Mouse (Mus musculus): Measurements from ENCODE around the gene Snx29.

Snx29 gene

DNA sequence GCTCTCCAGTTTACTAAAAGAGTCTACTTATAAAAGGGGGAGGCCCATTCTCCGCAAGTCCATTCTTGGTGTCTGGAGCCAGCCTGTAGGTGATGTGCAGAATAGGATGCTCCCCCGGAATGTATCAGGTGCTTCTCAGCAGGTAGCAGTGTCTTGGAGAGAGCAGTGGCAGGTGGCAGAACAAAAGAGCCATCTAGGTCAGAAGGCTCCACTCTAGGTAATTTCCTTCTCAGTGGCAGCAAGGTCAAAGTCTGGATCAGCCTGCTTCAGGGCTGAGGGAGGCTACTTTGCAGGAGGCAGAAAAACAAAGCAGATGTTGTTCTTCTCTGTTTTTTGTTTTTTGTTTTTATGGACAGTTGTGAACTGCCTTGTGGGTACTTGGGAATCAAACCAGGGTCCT lies 37.9 kb downstream of the Snx29 start:
- peak; percentile 45 for DNase-seq

DNA sequence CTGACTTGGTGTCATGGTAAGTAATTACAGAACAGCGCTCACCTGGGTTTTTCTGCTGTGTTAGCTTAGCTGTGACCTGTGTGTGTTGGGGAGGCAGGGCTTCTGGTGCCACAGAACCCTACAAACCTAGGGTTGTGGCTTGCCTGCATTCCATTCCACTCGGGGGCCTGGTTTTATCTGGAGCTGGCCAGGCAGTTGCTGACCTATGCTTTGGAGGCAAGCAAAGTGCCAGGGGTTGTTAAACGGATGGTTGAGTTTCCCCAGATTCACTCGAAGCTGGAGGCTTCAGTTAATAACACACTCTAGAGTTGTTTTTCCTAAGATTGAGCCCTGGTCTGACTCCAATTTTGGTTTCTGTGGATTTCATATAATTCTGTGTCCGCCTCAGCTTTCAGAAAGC lies 42.9 kb downstream of the Snx29 start:
- DNase-seq, result peak; percentile 96

DNA sequence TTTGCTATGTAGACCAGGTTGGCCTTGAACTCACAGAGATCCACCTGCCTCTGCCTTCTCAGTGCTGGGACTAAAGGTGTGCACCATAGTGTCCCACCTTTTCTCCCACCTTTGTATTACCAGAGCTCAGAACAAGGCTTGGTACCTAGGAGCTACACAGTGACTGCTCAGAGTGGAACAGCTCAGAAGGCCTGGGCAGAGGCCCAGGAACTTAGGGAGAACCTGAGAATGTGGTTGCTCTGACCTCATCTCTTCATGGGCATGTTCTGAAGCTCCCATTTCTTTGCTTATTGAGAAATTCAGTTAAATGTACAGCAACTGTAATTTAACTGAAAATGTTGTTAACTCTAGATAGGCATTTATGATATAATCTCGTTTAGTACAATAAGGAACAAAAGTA lies 44.1 kb downstream of the Snx29 start:
- DNase-seq, result no peak

DNA sequence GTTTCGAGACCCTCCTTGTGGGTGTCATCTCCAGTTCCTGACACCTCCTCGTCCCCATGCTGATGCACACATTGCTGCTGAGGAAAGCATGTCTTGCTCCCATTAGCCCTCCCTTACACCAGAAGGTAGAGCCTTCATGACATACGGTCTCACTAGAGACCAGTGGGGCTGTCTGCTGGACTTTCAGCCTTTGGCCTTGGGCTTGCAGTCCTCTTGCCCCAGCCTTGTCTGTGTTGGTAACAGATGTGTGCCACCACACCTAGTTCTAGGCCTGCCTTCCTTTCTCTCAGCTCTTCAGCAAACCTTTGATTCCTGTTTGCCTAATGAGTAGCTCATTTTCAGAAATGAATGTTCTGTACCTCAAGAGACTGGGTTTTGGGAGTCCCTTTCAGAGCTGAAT lies 45.7 kb downstream of the Snx29 start:
- peak; percentile 69 for DNase-seq

DNA sequence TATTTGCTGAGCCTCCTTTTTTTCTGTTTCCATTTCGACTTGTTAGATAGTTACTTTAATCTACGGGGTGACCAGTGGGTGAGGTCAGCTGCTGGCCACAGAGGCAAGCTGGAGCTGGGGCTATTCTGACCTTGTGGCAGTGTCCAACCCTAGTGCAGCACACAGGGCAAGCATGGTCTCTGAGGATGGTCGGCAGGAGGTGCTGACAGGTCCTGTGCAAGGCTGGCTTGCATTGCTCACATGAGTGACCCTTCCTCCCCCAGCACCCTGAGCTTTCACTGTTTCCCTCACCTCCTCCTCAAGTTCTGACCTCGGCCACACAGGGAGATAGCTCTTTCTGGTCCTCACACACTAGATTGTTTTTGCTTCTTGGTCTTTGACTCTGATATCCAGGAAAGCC lies 46.5 kb downstream of the Snx29 start:
- DNase-seq, result no peak

DNA sequence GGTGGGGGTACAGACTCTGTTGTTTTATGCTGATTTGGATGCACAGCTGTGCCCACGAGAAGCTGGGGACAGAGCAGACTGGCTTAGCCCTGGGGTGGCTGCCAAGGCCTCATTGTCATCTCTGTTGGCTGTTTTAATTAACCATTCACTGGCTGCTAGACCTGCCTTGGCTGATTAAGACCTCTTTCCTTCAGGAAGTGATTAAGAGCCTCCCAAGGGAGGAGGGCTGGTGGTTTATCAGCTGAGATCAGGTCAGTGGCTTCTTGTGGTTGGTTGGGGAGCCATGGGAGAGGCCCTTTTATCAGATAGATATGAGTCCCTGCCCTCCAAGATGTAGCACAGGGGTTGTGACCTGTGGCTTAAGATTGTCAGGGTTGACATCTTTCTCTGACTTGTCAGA lies 46.9 kb downstream of the Snx29 start:
- peak; percentile 66 for DNase-seq

DNA sequence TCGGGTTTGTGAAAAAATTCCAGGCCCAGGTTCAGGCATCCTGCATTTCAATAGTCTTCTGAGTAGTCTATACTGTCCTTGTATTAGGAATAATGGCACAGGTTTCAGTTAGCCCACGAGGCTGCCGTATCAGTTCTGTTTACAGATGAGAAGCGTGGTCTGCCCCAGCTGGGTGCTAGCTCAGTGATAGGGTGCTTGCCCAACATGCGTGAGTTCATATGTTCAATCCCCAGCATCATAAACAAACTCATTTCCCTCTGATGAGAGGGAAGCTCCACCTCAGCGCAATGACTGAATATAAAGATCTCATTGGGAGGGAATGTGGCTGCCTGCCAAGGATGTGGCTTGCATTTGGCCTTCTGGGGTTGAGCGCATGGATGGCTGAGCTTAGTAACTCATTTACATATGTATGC lies 47.4 kb downstream of the Snx29 start:
- peak; percentile 51 for DNase-seq

DNA sequence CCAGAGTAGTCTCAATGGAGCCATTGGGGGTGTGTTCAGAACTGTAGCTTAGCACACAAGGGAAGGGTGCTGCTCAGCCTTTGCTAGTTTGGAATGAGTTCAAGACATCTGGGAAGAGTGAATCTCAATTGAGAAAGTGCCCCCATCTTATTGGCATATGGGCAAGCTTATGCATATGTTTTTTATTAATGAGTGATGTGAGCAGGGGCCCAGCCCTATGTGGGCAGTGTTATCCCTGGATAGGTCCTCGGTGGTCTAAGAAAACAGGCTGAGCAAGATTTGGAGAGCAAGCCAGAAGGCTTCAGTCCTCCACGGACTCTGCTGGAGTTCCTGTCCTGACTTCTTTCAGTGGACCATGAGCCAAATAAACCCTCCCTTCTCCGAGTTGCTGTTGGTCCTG lies 56.6 kb downstream of the Snx29 start:
- no peak for DNase-seq

DNA sequence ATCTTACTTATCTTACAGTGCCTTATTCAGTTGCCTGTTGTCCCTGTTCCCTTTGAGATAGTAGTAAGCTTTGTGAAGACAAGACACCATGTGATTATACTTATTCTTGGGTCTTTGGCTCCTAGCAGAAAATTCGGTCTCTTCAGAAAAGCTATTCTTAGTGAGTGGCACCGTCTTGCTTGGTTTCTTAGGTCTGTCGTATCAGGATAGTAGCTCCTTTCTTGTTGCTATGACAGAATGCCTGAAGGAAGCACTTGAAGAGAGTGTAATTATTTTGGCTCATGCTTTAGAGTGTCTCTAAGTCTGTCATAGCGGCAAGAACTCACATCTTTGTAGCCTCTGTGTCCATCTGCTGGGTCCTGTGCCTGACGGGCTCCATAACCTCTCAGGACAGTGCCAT lies 57.3 kb downstream of the Snx29 start:
- DNase-seq, result no peak

DNA sequence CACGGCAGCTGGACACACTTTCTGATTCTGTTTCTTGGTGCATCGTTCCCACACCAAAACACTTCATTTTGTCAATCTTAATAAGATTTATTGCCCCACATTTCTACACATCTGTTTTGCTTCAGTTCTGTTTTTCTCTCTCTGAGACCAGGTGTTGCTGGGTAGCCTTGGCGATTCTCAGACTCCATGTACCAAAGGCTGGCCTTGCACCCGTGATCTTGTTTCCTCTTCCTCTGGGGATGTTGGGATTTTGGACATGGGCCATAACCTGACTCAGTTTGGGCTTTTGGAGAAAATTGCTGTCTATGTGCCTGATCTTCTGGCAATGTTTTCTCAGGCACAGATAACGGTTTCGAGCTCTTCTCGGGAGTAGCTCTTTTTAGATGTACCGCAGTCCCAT lies 58.2 kb downstream of the Snx29 start:
- DNase-seq, result no peak

DNA sequence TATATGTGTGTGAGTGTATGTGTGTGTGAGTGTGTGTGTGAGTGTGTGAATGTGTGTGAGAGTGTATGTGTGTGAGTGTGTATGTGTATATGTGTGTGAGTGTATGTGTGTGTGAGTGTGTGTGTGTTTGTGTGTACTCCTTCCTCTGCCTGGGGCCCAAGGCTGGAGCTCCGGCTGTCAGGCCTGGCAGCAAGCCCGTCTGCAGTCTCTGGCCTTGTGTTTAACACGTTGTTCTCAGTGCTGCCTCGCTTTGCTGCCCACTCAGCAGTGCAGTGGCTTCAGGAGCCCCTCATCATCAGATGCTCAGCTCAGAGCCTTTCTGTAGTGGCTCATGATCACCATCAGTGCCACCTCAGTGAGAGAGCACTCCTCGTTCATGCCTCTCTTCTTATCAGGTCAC lies 61.7 kb downstream of the Snx29 start:
- DNase-seq, result no peak

DNA sequence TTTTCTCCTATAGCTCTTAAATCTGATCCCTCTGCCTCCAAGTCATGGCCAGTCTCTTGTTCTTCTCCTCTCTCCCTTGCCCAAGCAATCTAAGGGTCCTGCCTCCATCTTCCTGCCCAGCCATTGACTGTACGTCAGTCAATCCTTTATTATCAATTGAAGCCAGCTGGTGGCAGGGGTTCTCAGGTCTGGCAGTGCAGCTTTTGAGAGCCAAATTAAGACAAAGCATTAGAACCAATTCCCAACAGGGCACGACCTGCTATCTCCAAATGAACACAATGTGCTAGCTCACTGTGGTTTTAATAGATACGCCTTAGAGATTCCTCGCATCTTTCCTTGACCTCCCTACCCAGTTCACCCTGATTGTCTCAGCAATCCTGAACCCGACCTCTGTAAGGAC lies 62.4 kb downstream of the Snx29 start:
- no peak for DNase-seq

DNA sequence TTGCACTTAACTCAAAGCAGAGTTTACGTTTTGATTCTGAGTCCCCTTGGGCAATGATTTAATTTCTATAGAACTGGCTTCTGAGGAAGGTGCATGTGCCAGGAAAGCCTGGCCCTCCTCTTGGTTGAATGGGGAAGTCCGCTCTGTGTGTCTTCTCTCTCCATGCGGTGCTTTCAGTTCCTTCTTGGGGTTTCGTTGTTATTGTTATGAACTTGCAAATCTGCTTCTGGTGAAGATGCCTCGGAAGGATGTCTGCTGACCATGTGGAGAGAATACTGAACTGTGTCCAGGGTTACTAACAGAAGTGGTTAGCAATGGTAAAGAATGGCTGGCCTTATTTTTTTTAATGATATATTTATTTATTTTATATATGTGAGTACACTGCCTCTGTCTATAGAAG lies 63.1 kb downstream of the Snx29 start:
- no peak for DNase-seq

DNA sequence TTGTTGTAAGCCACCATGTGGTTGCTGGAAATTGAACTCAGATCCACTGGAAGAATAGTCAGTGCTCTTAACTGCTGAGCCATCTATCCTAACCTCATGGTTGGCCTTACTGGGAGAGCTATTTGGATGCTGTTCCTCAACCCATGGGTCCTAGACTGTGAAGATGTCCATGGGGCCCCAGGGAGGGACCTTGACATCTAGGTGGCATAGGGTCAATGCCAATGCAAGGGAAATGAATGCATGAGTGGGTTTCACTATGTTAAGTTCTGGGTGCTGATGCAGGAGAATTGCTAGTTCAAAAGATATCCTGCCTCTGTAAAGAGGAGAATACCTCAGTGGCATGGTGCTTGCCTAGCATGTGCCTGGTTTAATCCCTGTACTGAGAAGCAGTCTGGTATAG lies 63.5 kb downstream of the Snx29 start:
- no peak for DNase-seq

DNA sequence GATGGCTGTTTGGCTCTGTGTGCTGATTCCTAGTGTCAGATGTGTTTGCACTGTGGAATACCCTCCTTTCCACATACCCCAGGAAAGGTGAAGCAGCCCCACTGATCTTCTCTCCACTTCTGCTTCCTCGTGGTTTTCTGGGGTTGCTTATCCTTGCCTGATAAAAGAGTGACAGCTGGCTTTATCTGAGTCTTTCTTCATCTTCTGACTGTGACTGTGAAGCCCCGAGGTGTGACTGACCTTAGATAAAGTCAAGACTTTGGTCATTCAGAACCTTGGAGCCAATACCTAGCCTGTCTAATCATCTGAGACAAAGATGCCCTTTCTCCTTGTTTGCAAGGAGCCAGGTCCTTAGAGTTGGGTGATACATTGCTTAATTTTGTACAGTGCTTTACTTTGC lies 65.4 kb downstream of the Snx29 start:
- DNase-seq, result no peak

DNA sequence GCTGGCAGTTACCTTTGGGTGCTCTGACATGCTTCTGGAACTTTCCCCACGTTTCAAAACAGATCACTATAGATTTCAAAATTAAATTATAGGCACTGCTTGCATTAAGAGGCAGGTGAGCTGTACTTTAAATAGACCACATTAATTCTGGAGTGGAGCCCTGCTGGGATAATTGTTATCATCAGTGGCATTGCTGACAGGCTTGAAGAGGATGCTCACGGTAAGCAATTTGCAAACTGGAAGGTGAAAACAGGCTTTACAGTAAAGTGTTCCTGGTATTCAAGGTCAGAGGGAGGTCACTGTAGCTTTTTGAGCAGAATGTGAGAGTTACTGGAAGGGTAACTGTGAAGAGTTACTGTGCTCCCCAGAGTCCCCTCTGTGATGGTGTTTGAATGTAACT lies 66.6 kb downstream of the Snx29 start:
- DNase-seq, result no peak

DNA sequence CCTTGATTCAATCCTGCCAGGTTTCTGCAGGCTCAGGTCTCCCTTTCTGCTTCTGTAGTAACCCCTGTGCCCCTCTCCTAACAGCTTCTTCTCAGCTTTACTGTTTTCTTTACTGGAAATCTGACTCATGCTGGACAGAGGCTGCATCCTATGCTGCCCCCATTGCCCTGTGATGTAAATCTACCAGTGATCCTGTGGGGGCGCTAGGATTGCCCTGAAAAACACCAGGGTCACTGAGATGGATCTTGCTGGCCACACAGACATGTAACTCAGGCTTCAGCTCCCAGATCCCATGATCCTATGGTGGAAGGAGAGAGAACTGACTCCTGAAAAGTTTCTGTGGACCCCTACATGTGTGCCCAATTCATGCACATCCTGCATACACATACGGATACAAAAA lies 73.9 kb downstream of the Snx29 start:
- DNase-seq, result no peak

DNA sequence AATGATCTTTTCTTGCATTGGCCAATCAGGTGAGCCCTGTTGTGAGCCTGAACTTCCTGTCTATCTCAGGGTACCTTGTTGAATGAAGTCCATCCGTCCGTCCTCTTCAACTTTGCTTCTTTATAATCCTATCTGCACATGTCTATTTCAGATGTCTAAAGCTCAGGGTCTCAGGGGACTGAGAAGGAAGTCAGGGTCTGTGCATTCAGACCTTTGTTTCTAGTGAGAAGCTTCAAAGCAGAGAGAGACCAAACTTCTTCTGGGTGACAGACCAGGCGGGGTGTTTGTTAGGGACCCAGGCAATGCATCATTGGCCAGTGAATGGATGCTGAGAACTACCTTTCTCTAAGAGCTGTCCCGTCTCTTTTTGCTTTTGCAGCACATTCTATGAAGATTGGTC lies 76.7 kb downstream of the Snx29 start:
- DNase-seq, result no peak

DNA sequence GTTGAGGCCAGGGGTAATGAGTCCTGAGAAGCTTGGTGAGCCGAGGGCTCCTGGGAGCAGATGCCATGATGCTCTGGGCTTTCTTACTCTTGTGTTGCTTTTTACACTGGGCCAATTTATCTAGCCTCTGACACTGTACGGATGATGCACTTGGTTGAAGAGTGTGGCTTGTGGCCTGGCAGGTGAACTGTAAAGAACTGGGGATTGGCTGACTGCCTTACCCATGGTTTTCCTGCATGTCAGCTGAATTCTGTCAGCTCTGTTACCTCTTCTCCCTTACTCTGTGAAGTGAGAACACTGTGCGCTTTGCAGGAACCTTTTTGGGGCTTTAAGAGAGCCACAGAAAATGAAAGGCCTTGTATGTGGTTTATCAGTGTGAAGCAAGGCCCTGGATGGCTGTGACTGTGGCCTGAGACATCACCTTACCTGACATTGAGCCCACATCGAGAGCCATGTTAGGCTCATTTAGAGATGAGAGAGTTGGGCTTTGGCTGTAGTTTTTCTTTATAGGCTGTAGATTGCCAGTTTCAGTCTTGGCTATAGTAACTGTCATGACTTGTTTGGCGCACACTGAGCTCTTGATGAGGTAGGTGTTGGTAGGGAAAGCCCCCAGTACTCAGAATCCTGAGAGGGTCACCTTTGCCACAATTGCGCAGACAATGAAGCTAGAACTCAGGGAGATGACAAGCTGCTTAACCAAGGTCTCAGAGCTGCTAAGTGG lies 77.3 kb downstream of the Snx29 start:
- peak; percentile 64 for DNase-seq

DNA sequence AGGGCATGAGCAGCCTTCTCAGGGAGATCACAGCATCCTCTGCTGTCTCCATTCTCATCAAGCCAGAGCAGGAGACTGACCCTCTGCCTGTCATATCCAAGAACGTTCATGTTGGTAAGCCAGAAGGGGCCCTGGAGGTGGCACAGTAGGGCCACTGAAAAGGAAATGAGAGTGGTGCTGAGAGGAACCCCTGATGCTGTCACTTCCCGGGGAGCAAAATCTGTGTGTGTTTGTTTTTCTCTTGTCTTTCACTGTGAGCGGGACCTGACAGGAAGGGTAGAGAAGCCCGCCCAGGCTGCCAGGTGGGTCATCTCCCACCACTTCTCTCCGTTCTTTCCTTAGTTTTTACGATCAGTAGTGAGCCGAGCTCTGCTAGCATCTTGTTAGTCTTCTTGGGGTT lies 78.2 kb downstream of the Snx29 start:
- DNase-seq, result no peak

DNA sequence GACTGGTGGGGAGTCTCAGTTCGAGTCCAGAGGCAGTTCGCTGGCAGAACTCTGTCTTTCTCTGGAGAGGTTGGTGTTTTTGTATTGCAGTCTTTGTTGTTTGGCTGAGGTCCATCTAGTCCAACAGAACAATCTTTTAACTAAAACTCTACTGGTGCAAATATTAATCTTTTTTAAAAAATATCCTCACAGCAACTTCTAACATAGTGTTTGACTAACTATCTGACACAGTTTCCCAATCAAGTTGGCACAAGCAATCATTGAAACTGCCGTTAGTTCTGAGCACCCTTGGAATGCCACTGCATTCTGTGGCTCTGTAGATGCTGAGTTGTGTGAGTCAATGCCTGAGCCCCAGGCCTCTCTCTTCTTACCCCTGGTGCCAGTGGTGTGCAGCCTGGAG lies 82.5 kb downstream of the Snx29 start:
- peak; percentile 66 for DNase-seq

DNA sequence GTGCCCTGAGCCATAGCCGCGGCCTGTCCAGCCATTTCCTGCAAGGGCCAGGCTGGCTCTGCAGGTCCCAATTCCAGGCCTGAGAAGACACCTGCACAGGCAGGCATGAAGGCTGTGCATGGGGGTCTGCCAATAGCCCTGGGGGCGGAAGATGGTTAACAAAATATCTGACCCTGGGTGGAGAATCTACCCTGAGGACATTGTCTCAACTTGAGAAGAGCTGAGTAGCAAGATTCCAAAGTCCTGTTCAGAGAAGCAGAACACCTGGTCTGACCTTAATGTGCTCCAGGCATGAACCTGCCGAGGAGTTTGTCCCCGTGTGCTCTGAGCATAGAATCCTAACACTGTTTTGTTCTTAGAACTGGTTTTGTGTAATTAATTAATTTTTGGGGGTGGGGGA lies 83.5 kb downstream of the Snx29 start:
- peak; percentile 94 for DNase-seq

DNA sequence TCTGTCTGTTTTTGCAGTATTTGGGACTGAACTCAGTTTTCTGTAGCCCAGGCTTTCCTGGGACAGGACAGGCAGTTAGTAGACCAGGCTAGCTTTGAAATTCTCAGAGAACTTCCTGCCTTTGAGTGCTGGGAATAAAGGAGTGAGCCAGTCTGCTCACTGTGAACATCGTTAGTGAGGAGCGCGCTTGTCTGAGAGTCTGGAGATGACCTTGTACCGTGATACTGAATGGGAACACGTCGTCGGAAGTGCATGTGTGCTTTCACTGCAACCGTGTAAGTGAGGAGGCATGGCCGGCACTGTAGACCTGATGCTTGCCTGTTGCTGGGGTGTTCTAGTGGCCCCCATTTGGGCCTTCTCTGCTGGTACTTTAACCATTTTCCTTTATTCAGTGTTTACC lies 83.9 kb downstream of the Snx29 start:
- no peak for DNase-seq

DNA sequence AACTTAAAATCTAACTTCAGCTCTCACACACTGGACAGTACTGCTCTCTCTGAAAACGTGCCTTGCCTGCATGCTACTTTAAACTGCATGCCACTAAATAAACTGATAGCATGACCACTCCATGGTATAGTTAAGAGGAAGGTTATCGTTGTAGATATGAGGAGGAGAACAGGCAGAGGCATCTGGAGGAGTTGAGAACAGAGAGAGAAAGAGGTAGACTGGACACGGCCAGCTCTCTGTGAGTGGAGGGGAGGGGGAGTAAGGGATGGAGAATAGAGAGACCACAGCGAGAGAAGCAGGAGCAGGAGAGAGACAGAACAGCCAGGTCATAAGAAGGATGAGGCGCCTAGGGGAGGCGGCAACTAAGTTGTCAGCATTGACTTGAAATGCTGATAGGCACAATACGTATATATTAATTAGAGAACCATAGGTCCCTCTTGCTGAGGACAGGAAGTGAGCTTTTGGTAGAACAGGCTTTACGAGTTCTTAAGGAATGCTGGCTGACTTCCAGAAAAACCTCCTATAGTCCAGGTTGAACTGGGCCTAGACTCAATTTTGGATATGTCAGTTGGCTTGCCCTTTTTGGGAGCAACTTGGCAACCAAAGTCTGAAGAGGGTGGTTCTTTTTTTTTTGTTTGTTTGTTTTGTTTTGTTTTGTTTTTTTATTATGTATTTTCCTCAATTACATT lies 85.4 kb downstream of the Snx29 start:
- DNase-seq, result no peak

DNA sequence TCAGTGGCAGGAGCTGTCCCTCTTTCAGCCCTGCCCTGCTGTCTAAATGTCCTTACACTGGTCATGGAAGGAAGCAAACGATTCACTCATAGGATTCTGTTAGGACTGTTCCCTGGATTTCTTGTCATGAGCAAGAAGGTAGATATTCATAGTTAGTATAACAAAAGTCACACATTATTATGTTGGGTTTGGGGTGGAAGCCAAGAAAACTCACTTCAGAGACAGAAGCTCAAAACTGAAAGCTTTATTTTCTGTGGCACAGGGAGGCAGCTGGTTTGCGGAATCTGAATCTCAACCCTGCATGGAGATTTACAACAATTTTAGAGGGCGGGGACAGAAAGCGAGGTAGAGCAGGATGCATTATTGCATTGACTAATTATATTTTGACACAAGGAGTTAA lies 86.0 kb downstream of the Snx29 start:
- no peak for DNase-seq

Measured in kidney, adult 9 months (tissue).